Mouse (Mus musculus): ENCODE data around the gene Treml2.

The Treml2 gene

GRCm38 (mm10) chr17:48299203-48299602 lies at the start of gene Treml2:
Gene Treml2 (plus strand): TSS chr17:48299498.
- in situ Hi-C loops (cut with MboI, MseI): no loop called here

GRCm38 (mm10) chr17:48249501-48249900 lies 49.8 kb upstream of the Treml2 start:
- in situ Hi-C loops (cut with MboI, MseI): no loop called here

- in situ Hi-C loops (cut with MboI, MseI): no loop called here
These were observed 48.7 kb upstream of the Treml2 start for GRCm38 (mm10) chr17:48250631-48251030.

- in situ Hi-C loops (cut with MboI, MseI): no loop called here
These were observed 42.7 kb upstream of the Treml2 start for GRCm38 (mm10) chr17:48256575-48256974.

- in situ Hi-C loops (cut with MboI, MseI): no loop called here
These were observed 37.4 kb upstream of the Treml2 start for GRCm38 (mm10) chr17:48261868-48262267.

- in situ Hi-C loops (cut with MboI, MseI): no loop called here
These were observed 35.4 kb upstream of the Treml2 start, which contains the start of gene Treml4 for GRCm38 (mm10) chr17:48263741-48264362. Gene Treml4 (plus strand): TSS chr17:48264295.

GRCm38 (mm10) chr17:48264662-48265061 lies 34.6 kb upstream of the Treml2 start:
- in situ Hi-C loops (cut with MboI, MseI): no loop called here

GRCm38 (mm10) chr17:48266138-48266537 lies 33.2 kb upstream of the Treml2 start:
- in situ Hi-C loops (cut with MboI, MseI): no loop called here

DNA sequence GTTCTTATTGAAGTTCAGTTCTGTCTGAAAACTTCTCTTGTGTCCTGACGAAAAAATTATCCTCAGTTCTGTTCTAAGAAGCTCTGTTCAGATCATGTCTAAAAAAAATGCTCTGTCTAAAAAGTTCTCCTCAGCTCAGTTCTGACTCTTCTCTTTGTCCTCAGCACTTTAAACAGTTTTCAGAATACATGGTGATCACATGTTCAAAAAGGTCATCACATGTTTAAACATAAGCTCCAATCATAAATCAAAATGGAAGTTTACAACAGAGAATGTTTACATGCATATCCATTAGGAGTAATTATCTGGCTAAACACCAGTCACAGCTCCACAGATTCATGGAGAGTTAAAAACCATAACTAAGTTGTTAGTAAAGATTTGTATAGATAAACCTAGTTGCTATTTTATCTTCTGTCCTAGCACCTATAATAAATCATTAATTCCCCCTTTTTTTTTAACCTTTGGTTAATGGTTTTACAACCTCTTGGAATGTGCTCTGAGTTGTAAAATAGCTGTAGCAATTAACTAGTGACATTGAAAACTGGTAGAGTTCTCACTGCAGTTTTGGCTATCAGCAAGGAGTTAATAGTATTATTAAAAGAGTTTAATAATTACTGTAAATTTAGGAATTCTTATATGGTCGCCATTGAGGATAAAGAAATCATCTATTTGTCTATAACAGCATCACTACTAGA lies 32.5 kb upstream of the Treml2 start:
- in situ Hi-C loops (cut with MboI, MseI): no loop called here

GRCm38 (mm10) chr17:48267591-48267990 lies 31.7 kb upstream of the Treml2 start:
- in situ Hi-C loops (cut with MboI, MseI): no loop called here

- in situ Hi-C loops (cut with MboI, MseI): no loop called here
These were observed 31.0 kb upstream of the Treml2 start for GRCm38 (mm10) chr17:48268276-48268675.

GRCm38 (mm10) chr17:48269833-48270232 lies 29.5 kb upstream of the Treml2 start:
- in situ Hi-C loops (cut with MboI, MseI): no loop called here

- in situ Hi-C loops (cut with MboI, MseI): no loop called here
These were observed 27.1 kb upstream of the Treml2 start for GRCm38 (mm10) chr17:48272158-48272557.

DNA sequence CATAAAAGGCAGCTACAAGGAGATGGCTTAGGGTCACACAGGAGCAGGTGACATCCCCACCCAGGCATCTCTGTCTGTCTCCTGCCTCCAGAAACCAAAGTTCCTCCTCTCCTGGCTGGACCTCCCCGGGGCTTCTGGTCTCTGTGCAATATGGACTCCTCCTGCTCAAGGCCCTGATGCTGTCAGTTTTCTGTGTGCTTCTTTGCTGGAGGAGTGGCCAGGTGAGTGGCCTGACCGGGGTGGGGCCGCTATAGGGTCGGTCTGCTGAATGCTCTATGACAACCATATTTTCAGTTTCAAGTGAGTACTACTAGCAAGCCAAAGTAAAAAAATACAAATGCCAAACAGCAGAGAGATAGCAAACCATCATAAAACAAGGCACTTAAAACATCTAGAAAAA lies 26.7 kb upstream of the Treml2 start:
- in situ Hi-C loops (cut with MboI, MseI): no loop called here

GRCm38 (mm10) chr17:48274098-48274497 lies 25.2 kb upstream of the Treml2 start:
- in situ Hi-C loops (cut with MboI, MseI): no loop called here

DNA sequence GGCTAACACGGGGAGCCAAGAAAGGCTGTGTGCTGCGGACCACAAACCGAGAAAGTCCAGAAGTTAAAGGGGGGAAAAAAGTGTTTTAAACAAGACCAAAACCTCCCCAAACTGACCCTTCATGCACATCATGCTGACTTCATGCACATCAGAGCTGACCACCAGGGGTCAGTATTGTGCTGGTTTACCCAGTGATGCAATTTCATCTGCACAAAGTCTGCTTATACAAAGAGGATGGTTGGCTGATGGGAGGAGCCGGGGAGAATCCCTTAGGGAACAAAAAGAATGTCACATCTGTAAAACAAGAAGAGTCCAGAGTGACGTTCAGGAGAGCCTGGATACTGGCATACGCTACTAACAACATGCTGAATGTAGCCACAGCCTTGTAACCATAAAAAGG lies 24.4 kb upstream of the Treml2 start:
- in situ Hi-C loops (cut with MboI, MseI): loop anchor here (5.0 kb wide), 1 partner anchor 62 kb away; no protein-coding TSS in a partner anchor

- in situ Hi-C loops (cut with MboI, MseI): loop anchor here (5.0 kb wide), 1 partner anchor 62 kb away; no protein-coding TSS in a partner anchor
These were observed 23.6 kb upstream of the Treml2 start for GRCm38 (mm10) chr17:48275736-48276135.

DNA sequence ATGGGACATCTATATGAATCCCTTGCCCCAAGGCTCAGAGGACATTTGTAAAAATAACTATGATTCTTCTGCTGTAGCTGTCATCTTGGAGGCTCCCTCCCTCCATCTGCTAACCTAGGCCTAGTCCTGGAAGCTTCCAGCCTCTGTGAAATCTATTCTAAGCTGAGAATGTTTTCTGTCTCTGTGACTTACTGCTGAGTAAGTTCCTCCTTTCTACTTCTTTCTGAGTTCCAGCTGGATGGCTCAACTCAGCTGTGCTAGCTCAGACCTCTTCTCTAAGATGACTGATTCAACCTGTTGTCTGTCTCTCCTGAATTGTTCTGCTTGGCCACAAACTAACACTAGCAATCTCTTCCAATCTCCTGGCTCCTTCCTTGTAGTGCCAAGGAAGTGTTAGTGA lies 20.9 kb upstream of the Treml2 start:
- in situ Hi-C loops (cut with MboI, MseI): loop anchor here (5.0 kb wide), 1 partner anchor 59 kb away; no protein-coding TSS in a partner anchor

DNA sequence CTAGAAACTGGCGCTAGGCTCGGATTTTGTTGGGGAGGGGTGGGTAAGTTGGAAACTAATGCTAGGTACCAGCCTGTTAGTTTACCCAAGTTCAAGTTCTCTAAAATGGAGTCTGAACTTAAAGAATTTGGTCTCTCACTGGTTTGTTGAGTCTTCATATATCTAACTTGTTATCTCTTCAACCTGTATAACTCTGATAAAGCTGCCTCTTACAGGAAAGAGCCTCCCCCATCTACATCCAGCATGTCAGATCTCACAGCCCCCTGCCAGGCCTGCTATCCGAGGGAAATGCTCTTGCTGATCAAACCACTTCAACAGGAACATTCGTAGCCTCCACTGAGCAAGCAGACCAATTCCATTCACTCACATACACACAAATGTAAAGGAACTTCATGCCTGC lies 20.3 kb upstream of the Treml2 start:
- in situ Hi-C loops (cut with MboI, MseI): loop anchor here (5.0 kb wide), 1 partner anchor 58 kb away; no protein-coding TSS in a partner anchor

- in situ Hi-C loops (cut with MboI, MseI): no loop called here
These were observed 18.2 kb upstream of the Treml2 start for GRCm38 (mm10) chr17:48280943-48281738.

DNA sequence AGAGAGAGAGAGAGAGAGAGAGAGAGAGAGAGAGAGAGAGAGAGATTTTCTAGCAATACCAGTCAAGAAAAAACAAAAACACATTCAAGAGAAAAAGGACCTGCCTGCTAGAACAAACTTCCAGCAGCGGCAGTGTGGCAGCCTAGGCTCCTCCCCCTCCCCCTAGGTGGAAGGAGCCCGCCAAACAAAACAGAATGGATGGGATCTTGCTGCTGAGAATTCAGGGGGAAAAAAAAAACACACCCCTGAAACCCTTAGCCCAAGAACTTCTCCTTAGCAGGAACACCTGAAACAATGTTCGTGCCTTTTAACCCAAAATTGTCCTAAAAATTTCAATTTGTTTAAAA lies 17.6 kb upstream of the Treml2 start:
- in situ Hi-C loops (cut with MboI, MseI): no loop called here

GRCm38 (mm10) chr17:48286765-48287164 lies 12.5 kb upstream of the Treml2 start:
- in situ Hi-C loops (cut with MboI, MseI): no loop called here

Measured in T-helper 1 cell (primary cell).